Mouse (Mus musculus) G1E (cell line): ENCODE data around the gene Grip1.

Experiments
- CTCF ChIP-seq: IDR thresholded peaks from 2 replicates; pipeline ENCODE4 v1.5.1; 2012; ENCODE audit warnings: low read depth, low read length, inconsistent platforms, mixed read lengths
- GATA1 ChIP-seq: IDR thresholded peaks from 2 replicates; pipeline ENCODE4 v1.6.1; 2012; ENCODE audit warnings: borderline replicate concordance, low read length, inconsistent platforms, mixed read lengths
- POLR2AphosphoS5 ChIP-seq: IDR thresholded peaks from 2 replicates; pipeline ENCODE4 v1.6.1; 2012; ENCODE audit warnings: low read depth, low read length, inconsistent platforms; ENCODE audit not compliant: insufficient replicate concordance

DNA sequence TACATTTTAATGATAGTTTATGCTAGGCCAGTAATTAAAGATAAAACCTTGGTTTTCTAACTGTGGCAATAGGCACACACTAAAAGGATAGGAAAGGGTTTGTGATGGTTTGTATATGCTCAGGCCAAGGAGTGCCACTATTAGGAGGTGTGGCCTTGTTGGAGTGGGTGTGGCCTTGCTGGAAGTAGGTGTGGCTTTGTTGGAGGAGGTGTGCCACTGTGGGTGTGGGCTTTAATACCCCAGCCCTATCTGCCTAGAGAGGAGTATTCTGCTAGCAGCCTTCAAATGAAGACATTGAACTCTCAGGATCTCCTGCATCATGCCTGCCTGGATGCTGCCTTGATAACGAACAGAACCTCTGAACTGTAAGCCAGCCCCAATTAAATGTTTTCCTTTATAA is 647.2 kb downstream of the Grip1 start:
- TF ChIP-seq CTCF (no peak), GATA1 (no peak), POLR2AphosphoS5 (no peak)
